Mouse (Mus musculus): ENCODE data around the gene Creld2.

GRCm38 (mm10) chr15:88827466-88827865 is 8.0 kb downstream of the Creld2 start:
- TF ChIP-seq CTCF (IDR thresholded peaks at IDR 0.05; ENCODE audit: borderline replicate concordance, extremely low read depth, insufficient read depth, insufficient read length) = no peak
- no peak for TF ChIP-seq POLR2A (IDR thresholded peaks at IDR 0.05; ENCODE audit: borderline replicate concordance, extremely low read depth, insufficient read depth, insufficient read length, poor library complexity, severe bottlenecking)
